Mouse (Mus musculus) kidney, postnatal 10 days (tissue): ENCODE results near the gene Eef2.
"Not testable (repeated sequence)": the region's sequence is repeated elsewhere in the genome, so short reads cannot be mapped to it uniquely, and the experiment has no call there.

ENCODE experiments used
- DNase-seq: peaks from one replicate; pipeline ENCODE4 v3.0.0; 2021; ENCODE audit warnings: mixed read lengths

Gene Eef2

DNA sequence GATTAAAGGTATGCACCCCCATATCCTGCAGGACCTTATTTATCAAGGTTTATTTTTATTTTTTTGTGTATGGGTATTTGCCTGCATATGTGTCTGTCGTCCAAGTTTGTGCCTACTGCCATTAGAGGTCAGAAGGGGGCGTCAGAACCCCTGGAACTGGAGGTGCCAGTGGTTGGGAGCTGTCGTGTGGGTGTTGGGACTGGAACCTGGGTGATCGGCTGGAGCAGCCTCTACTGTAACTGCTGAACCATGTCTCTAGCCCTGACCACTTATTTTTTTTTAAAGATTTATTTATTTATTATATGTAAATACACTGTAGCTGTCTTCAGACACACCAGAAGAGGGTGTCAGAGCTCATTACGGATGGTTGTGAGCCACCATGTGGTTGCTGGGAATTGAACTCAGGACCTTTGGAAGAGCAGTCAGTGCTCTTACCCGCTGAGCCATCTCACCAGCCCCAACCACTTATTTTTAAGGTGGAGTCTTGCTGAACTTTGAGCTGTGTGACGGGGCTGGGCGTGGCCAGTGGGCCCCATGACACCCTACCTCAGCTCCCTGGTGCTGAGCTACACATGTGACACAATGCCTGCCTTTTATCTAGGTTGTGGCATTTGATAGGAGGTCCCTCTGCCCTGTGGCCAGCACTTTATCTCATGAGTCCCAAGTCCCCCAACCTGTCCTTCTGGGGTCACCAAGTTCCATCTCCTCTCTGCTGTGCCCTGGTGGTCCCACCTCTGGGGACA lies 26.7 kb downstream of the Eef2 start:
- no peak for DNase-seq

DNA sequence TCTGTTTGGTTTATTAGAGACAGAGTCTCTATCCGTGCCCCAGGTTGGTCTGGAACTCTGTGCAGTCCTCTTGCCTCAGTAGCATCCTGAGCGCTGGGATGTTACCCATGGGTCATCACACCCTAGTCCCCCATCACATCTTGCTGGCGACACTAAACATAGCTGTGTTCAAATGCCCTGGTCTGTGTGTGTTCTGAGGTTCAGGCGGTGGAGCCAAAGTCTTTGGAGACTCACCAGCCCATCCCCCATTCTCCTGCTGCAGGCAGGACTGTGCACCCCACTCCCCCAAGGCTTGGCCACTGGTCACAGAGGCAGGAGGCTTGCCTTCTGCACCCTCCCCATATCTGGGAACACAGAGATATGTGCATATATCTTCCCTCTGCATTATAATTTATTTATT lies 27.7 kb downstream of the Eef2 start:
- no peak for DNase-seq

DNA sequence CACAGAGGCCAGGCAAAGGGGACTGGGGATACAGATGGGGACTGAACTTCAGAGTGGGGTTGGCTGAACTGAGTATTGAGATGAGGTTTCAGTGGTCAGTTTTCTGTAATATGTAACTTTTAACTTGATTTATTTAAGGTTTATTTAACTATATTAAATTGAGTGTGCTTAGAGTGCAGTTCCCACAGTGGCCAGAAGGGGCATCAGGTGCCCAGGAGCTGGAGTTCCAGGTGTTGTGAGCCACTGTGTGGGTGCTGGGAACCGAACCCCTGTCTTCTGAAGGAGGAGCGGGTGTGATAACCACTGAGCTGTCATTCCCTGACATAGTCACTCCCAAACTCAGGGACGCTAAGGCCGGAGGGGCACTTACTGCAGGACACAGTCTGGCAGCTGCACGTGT lies 33.7 kb downstream of the Eef2 start:
- no peak for DNase-seq

DNA sequence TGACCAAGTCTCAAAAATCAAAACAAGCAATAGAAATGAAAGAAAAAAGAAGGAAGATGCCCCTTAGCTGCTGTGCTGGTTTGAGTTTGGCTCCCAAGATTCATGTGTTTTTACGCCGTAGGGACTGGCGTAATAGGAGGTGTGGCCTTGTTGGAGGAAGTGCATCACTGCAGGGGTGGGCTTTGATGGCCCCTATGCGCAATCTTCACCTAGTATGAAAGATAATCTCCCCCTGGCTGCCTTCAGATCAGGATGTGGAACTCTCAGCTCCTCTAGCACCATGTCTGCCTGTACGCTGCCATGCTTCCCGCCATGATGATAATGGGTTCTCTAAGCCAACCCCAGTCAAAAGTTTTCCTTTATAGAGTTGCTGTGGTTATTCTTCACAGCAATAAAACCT lies 39.8 kb downstream of the Eef2 start:
- no peak for DNase-seq

- no peak for DNase-seq
These were observed 40.4 kb downstream of the Eef2 start for GRCm38 (mm10) chr10:81216810-81217209.

- DNase-seq = not testable (repeated sequence)
These were observed 40.8 kb downstream of the Eef2 start for GRCm38 (mm10) chr10:81217267-81217666.

DNA sequence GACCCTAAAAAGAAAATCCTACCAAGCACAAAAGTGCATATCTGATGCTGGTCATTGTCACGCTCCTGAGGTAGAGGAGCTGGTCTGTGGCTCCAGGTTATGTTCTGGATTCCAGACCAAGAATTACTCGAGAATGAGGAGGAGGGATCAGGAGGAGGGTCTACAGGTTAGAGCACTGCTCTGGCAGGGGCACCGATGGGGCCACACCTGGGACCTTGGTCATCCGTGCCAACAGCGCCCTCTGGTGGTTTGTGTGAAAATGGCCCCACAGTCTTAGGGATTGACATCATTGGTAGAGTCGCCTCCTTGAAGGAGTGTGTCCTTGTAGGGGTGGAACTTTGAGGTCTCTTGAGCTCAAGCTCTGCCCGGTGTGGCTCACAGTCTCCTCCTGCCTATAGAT lies 41.5 kb downstream of the Eef2 start:
- peak; percentile 81 for DNase-seq

GRCm38 (mm10) chr10:81221402-81222015 lies 45.1 kb downstream of the Eef2 start:
- no peak for DNase-seq

- not testable (repeated sequence) for DNase-seq
These were observed 47.3 kb downstream of the Eef2 start for GRCm38 (mm10) chr10:81223731-81224130.

GRCm38 (mm10) chr10:81229735-81230437 lies 53.5 kb downstream of the Eef2 start:
- no peak for DNase-seq

- DNase-seq = peak; percentile 50
These were observed 54.3 kb downstream of the Eef2 start, which contains the start of gene Atcay for GRCm38 (mm10) chr10:81230438-81231332. Gene Atcay (minus strand): TSS chr10:81230833.

- DNase-seq = no peak
These were observed 55.0 kb downstream of the Eef2 start for GRCm38 (mm10) chr10:81231436-81231835.
